Mouse (Mus musculus): Measurements from ENCODE around the gene Gabre. TPM values are rescaled to one million over a fixed set of nuclear protein-coding genes. Genes with fewer than 3 reads are reported as not detected.

The Gabre gene
- under 1 TPM; 0.35 to 0.59 TPM for total RNA-seq (2021)
- long read RNA-seq, experiment 1, result 0 reads
- long read RNA-seq, experiment 2, result 0 reads

- DNase-seq, result peak; percentile 35 to 59
Measured at GRCm38 (mm10) chrX:72274659-72275371, at the start of gene Gabre. Gene Gabre, minus strand, starts transcription at chrX:72274803.

GRCm38 (mm10) chrX:72297812-72298211, 23.2 kb upstream of the Gabre start:
- DNase-seq, result no peak

- peak; percentile 4 to 6 for DNase-seq
Measured at GRCm38 (mm10) chrX:72275372-72275663, 715 bp upstream of the Gabre start.

- peak; percentile 0 to 17 for DNase-seq
Measured at GRCm38 (mm10) chrX:72273966-72274658, 491 bp downstream of the Gabre start.

- DNase-seq, result no peak
Measured at GRCm38 (mm10) chrX:72270637-72271036, 4.0 kb downstream of the Gabre start.

GRCm38 (mm10) chrX:72221717-72222116, 52.9 kb downstream of the Gabre start, which contains the start of gene Magea4:
Gene Magea4, plus strand, starts transcription at chrX:72222017.
- DNase-seq, result no peak

Small RNA genes within 50 kb of the gene (microRNA-seq; reads per million reads assigned to microRNA genes)
- gene Mir224, result 173 to 205 reads per million in 2 experiments
- 5.7 to 19.7 reads per million in 2 experiments for gene Mir452

Other genes with a start within 250 kb of the Gabre start
- gene Magea4, start 52.8 kb downstream of the Gabre start, total RNA-seq (2021), result not detected
- not detected for gene Magea10, start 112.1 kb upstream of the Gabre start, total RNA-seq (2021)